Mouse (Mus musculus): ENCODE results near the gene Bag5. TPM values are rescaled to one million over a fixed set of nuclear protein-coding genes. Genes with fewer than 3 reads are reported as not detected.
A peak's percentile ranks its signal among the peaks of the same experiment; 100 is the strongest.

The Bag5 gene
- total RNA-seq, 2 experiments from 2014 or later, result 38.4 to 38.9 TPM

GRCm38 (mm10) chr12:111699542-111699941 is 13.5 kb downstream of the Bag5 start:
- no peak for DNase-seq (ENCODE audit: low spot score in 2 of 2)

- no peak for DNase-seq (ENCODE audit: low spot score in 2 of 2)
Observed at GRCm38 (mm10) chr12:111698346-111698913, 14.6 kb downstream of the Bag5 start.

- no peak for DNase-seq (ENCODE audit: low spot score in 2 of 2)
Observed at GRCm38 (mm10) chr12:111697708-111698107, 15.3 kb downstream of the Bag5 start.

GRCm38 (mm10) chr12:111696239-111696638 is 16.8 kb downstream of the Bag5 start:
- peak; percentile 80 to 85 for DNase-seq (ENCODE audit: low spot score in 2 of 2)

- peak; percentile 65 to 74 for DNase-seq (ENCODE audit: low spot score in 2 of 2)
Observed at GRCm38 (mm10) chr12:111694880-111695804, 17.9 kb downstream of the Bag5 start.

- peak in 1 of 2 experiments; percentile 67 for DNase-seq (ENCODE audit: low spot score in 2 of 2)
Observed at GRCm38 (mm10) chr12:111694271-111694781, 18.7 kb downstream of the Bag5 start.

GRCm38 (mm10) chr12:111693341-111694270 is 19.5 kb downstream of the Bag5 start:
- peak; percentile 78 to 84 for DNase-seq (ENCODE audit: low spot score in 2 of 2)

- DNase-seq (ENCODE audit: low spot score in 2 of 2), result no peak
Observed at GRCm38 (mm10) chr12:111692899-111693298, 20.2 kb downstream of the Bag5 start.

- DNase-seq (ENCODE audit: low spot score in 2 of 2), result peak; percentile 55 to 56
Observed at GRCm38 (mm10) chr12:111691346-111691872, 21.6 kb downstream of the Bag5 start.

- DNase-seq (ENCODE audit: low spot score in 2 of 2), result no peak
Observed at GRCm38 (mm10) chr12:111689426-111689825, 23.6 kb downstream of the Bag5 start.

- no peak for DNase-seq (ENCODE audit: low spot score in 2 of 2)
Observed at GRCm38 (mm10) chr12:111688069-111688428, 25.0 kb downstream of the Bag5 start.

- DNase-seq (ENCODE audit: low spot score in 2 of 2), result peak; percentile 67 to 71
Observed at GRCm38 (mm10) chr12:111687350-111688068, 25.5 kb downstream of the Bag5 start.

GRCm38 (mm10) chr12:111686390-111686789 is 26.7 kb downstream of the Bag5 start:
- no peak for DNase-seq (ENCODE audit: low spot score in 2 of 2)

- DNase-seq (ENCODE audit: low spot score in 2 of 2), result no peak
Observed at GRCm38 (mm10) chr12:111682806-111683205, 30.3 kb downstream of the Bag5 start.

GRCm38 (mm10) chr12:111682003-111682402 is 31.1 kb downstream of the Bag5 start:
- DNase-seq (ENCODE audit: low spot score in 2 of 2), result no peak

GRCm38 (mm10) chr12:111681305-111681704 is 31.8 kb downstream of the Bag5 start:
- no peak for DNase-seq (ENCODE audit: low spot score in 2 of 2)

- DNase-seq (ENCODE audit: low spot score in 2 of 2), result no peak
Observed at GRCm38 (mm10) chr12:111680661-111681060, 32.4 kb downstream of the Bag5 start.

- no peak for DNase-seq (ENCODE audit: low spot score in 2 of 2)
Observed at GRCm38 (mm10) chr12:111678997-111679396, 34.1 kb downstream of the Bag5 start.

- DNase-seq (ENCODE audit: low spot score in 2 of 2), result no peak
Observed at GRCm38 (mm10) chr12:111678670-111678933, 34.5 kb downstream of the Bag5 start.

- peak; percentile 89 to 90 for DNase-seq (ENCODE audit: low spot score in 2 of 2)
Observed at GRCm38 (mm10) chr12:111677882-111678669, 35.0 kb downstream of the Bag5 start, which contains the start of gene Trmt61a. Trmt61a (plus strand) TSS chr12:111678105.
